Mouse (Mus musculus) left cerebral cortex, postnatal 10 days (tissue): ENCODE measurements around the gene Tekt5. TPM values are rescaled to one million over a fixed set of nuclear protein-coding genes. Genes with fewer than 3 reads are reported as not detected.
A peak's percentile ranks its signal among the peaks of the same experiment; 100 is the strongest.

Experiments
- DNase-seq, 2 experiments: peaks; one replicate each; pipeline ENCODE4 v3.0.0; 2021 to 2022; ENCODE audit warnings: low spot score in 2 of 2, mixed read lengths in 1 of 2; ENCODE audit errors: extremely low spot score in 1 of 2
- intact Hi-C: fragments of 180-260 bp; cut with DNase I; formaldehyde crosslinking; loops from one replicate; pipeline ENCODE4 v1.15.1; 2025
- total RNA-seq, 2 experiments: library from RNA; stranded (reverse); gene quantifications; 2 replicates each; pipeline ENCODE4 v1.2.3; 2021

The Tekt5 gene
- total RNA-seq, 2 experiments from 2014 or later, result 7.3 to 7.7 TPM

DNA sequence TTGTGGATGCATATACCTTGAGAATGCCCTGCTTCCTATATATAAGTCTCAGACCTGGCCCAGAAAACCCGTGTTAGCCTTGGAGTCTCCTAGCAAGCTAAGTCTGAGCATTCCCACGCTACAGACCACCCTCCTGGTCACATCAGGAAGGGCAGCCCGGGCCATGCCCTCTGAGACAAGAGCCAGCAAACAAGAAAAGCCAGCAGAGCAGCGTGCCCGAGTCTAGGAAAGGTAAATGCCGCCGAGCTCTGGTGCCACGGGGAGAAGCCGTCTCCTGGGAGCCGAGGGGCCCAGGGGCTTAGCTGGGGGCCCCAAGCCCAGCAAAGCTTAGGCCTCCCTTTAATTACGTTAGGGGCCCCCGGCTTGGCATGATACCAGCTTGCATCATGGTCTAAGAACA lies 10.0 kb downstream of the Tekt5 start:
- intact Hi-C loops, result no loop called here
- DNase-seq, result no peak

- DNase-seq, result no peak
- intact Hi-C loops, result no loop called here
Observed at GRCm38 (mm10) chr16:10384544-10384943, 10.7 kb downstream of the Tekt5 start.

- intact Hi-C loops, result no loop called here
- no peak for DNase-seq
Observed at GRCm38 (mm10) chr16:10384060-10384497, 11.2 kb downstream of the Tekt5 start.

GRCm38 (mm10) chr16:10379531-10379930 lies 15.8 kb downstream of the Tekt5 start:
- DNase-seq, result no peak
- intact Hi-C loops, result no loop called here

- DNase-seq, result no peak
- intact Hi-C loops, result no loop called here
Observed at GRCm38 (mm10) chr16:10377286-10377685, 18.0 kb downstream of the Tekt5 start.

GRCm38 (mm10) chr16:10374254-10375011 lies 20.9 kb downstream of the Tekt5 start:
- DNase-seq, result peak; percentile 17 to 68
- intact Hi-C loops, result no loop called here

DNA sequence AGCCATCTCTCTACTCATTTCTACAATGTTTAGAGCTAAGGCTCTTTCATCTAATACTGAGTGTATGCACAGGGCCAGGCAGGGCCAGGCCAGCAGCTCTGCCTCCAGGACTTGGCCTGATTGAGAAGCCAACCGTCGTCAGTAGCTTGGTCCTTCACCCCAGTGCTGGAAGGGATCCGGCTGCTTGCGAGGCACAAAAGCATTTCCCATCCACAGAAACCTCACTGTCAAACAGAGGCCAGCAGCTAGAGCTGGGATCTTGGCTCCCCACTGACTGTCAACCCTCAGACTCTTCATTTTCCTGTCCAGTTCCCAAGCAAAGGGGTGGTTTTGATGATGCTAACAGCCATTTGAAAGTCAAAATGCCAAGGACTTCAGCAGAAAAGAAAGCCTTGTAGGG lies 22.9 kb downstream of the Tekt5 start:
- intact Hi-C loops, result no loop called here
- DNase-seq, result no peak

DNA sequence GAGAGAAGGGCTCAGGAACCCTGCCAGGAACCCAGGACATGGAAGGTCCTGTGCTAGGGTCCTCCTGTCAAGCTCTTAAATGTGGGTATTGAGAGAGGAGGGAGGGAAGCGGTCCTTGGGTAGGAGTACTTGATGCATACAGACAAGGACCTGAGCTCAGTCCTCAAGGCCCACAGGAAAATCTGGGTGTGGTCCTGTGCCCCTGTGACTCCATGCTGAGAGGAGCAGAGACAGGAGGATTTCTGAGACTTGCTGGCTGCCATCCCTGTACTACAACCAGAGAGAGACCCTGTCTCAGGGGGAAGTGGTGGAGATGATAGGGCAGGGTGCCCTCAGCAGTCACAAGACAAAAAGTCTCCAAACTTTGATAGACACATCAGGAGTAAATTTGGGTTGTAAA lies 25.3 kb downstream of the Tekt5 start:
- intact Hi-C loops, result no loop called here
- no peak for DNase-seq

GRCm38 (mm10) chr16:10369468-10369934 lies 25.8 kb downstream of the Tekt5 start:
- intact Hi-C loops, result no loop called here
- peak in 1 of 2 experiments; percentile 50 for DNase-seq

DNA sequence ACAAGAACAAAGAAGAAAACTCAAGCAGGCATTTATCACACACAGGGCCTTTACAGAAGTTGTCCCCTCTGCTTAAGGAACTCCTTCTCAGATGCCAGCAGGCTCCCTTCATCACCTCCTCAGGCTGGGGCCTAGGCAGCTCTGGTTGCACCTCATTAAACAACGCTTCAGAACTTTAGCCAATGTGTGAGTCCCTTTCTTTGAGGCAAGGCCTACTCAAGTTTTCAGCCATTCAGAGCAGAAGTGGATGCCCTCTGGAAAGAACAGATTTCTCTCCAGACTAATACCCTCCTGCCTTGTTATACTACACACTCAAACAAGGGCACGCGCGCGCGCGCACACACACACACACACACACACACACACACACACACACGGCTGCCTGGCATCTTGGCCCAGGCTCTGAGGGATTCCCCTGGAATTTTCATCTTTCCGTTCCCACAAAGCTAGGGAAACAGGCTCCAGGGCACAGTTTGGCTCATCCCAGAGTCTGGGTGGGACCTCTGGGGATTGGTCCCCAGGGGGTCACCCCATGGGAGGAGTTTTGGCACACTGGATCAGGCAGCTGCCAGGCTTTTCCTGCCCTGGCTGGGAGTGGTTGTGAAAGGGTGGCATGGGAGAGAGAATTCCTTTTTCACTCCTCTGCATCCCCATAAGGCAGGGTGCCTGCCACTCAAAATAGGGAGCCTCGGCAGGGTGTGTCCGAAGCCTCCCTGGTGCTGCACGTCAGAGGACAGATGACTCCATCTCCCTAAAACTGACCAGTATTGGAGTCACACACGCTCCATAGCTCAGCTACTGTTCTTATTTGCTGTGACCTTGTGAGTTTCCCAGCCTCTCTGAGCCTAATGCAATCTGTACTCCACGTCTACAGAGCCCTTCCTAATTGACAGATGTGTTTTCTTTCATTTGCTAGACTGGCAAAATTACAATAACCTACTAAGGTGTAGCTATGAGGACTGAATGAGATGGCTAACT lies 28.8 kb downstream of the Tekt5 start:
- DNase-seq, result peak; percentile 64 to 68
- intact Hi-C loops, result no loop called here

DNA sequence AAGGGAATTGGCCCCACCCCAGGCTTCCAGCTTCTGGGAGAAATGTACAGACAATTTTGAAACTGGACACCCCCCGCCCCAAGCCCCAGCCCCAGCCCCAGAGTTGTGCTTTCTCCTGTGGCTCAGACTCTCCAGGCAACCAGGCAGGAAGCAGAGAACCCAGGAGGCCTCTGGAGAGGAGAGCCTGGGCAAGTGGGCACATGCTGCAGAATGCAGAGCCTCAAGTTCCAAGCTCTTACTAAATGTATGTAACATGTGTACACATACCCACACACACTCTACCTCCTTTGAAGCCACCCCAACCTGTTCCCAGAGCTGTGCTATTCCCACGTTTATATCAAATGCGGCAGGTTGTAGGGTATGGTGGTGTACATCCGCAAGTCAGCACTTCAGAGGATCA lies 29.5 kb downstream of the Tekt5 start:
- intact Hi-C loops, result no loop called here
- DNase-seq, result no peak

DNA sequence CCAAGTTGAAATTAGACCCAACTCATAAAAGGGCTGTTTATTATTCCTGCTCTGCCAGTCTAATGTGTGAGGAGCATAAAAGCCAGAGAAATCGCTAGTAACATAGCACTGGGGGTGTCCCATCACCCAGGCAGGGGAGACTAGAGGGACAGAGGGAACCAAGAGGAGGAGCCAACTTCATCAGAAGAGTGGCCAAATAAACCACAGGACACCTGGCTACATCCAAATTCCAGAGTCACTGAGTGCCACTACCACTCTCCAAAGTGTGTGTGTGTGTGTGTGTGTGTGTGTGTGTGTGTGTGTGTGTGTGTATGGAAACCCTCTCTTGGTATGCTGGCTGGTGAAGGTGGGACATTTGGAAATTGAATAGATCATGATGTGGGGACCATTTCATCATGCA lies 32.2 kb downstream of the Tekt5 start:
- intact Hi-C loops, result no loop called here
- no peak for DNase-seq

DNA sequence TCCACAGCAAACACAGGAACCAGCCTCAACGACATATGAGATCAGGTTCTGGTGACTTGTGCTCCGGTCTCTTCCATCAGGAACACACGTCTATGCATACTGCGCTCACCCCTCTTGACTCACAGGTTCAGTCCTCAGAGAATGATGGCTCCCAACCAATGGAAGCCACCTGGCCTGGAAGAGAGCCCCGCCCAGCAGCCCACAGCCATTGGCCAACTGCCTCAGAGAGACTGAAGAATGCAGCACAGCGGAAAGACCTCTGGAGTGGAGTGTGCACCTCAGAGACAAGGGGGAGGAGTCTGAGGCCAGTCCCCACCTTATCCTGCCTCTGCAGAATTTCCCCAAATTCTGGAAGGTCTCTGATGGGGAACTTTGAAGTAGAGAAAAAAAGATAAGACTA lies 36.0 kb downstream of the Tekt5 start:
- intact Hi-C loops, result no loop called here
- no peak for DNase-seq

GRCm38 (mm10) chr16:10358010-10358934 lies 37.0 kb downstream of the Tekt5 start:
- intact Hi-C loops, result no loop called here
- DNase-seq, result peak in 1 of 2 experiments; percentile 49

- intact Hi-C loops, result no loop called here
- DNase-seq, result peak; percentile 57 to 77
Observed at GRCm38 (mm10) chr16:10355004-10355403, 40.3 kb downstream of the Tekt5 start.

DNA sequence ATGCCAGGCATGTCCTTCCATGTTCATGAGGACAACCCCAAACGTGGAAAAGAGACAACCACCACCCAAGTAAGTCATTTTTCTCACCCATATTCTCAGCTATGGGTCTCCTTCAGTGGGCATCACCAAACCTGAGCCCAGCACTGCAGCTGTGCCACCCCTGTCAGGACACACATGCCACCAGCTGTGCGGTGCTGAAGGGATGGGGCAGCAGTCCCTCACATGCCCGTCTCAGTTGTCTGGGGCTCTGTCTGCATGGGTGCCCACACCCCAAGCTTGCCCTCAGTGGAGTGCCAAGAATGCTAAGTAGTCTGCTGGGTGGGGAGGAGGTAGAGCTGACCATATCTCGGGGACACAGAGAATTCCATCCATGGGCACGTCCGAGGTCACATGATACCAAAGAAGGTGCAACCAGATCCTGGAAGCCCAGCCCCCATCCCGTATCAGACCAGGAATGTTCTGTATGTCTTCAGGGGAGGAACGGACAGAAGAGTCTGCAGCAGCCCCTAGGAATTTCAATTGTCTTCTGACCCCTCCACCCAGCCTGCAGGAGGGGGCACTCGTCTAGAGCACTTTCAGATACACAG lies 44.1 kb downstream of the Tekt5 start:
- intact Hi-C loops, result no loop called here
- no peak for DNase-seq

DNA sequence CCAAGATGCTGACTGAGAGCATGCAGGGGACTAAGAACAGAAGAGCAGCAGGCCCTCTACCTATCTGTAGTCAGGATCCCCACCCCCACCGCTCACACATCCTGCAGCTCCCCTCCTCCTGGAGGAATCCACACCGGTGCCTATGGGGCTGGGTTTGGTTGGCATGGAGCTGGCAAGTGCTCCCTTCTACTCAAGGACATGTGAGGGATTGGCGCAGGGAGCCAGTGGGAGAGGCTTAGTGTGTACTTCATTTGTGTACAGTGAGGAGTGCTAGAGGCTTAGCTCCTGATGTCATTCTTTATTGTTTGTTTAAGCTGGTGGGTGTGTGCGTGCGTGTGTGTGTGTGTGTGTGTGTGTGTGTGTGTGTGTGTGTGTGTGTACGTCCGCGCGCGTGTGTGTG lies 45.4 kb downstream of the Tekt5 start:
- no peak for DNase-seq
- intact Hi-C loops, result no loop called here

GRCm38 (mm10) chr16:10349436-10349835 lies 45.9 kb downstream of the Tekt5 start:
- DNase-seq, result no peak
- intact Hi-C loops, result no loop called here
